Mouse (Mus musculus) heart, embryonic 10.5 days (tissue): Measurements from ENCODE around the gene Cpeb3. TPM values are rescaled to one million over a fixed set of nuclear protein-coding genes. Genes with fewer than 3 reads are reported as not detected.

Experiments
- DNase-seq: peaks from one replicate; pipeline ENCODE4 v3.0.0-alpha.2; 2017; ENCODE audit warnings: low spot score
- H3K27ac ChIP-seq: fragments of 300-500 bp; sonication (generic); 2 replicates; pipeline ENCODE4 v1.5.1; 2016; ENCODE audit warnings: mild to moderate bottlenecking
- H3K27me3 ChIP-seq: fragments of 300-500 bp; sonication (generic); 2 replicates; pipeline ENCODE4 v1.6.1; 2016; ENCODE audit warnings: mild to moderate bottlenecking; ENCODE audit not compliant: poor library complexity, insufficient read depth, severe bottlenecking
- H3K36me3 ChIP-seq: fragments of 300-500 bp; sonication (generic); 2 replicates; pipeline ENCODE4 v1.6.1; 2016; ENCODE audit warnings: mild to moderate bottlenecking, moderate library complexity
- H3K4me1 ChIP-seq: fragments of 300-500 bp; sonication (generic); 2 replicates; pipeline ENCODE4 v1.6.1; 2016; ENCODE audit warnings: mild to moderate bottlenecking
- H3K4me3 ChIP-seq: fragments of 300-500 bp; sonication (generic); 2 replicates; pipeline ENCODE4 v1.5.1; 2016; ENCODE audit warnings: mild to moderate bottlenecking, moderate library complexity
- H3K9me3 ChIP-seq: fragments of 300-500 bp; sonication (generic); 2 replicates; pipeline ENCODE4 v1.6.1; 2016; ENCODE audit warnings: mild to moderate bottlenecking, moderate library complexity
- WGBS: fragments of 180-500 bp; shearing (Covaris S2); methylation state at CpG from one replicate; pipeline ENCODE4 v1.1.7; 2016; 5-methylcytosine and 5-hydroxymethylcytosine counted together
- polyA plus RNA-seq: library from polyadenylated mRNA; unstranded; fragments of >200 nt; fragmentation: Nextera tagmentation; extraction: Ambion mirVana; gene quantifications from 2 replicates; pipeline ENCODE4 v1.2.1, GENCODE M21; 2016

Gene Cpeb3
- polyA plus RNA-seq, 1 experiment from 2014 or later, result 2.6 TPM

- no peak for DNase-seq
- H3K4me3 ChIP-seq, result no peak overlapping the region
- WGBS, result 76% methylated on average over 13 of the region's 13 CpGs
- no peaks in the 10 kb centered on the region for H3K9me3 ChIP-seq
- H3K4me1 ChIP-seq, result peaks cover 16% of the 10 kb centered on the region
- H3K36me3 ChIP-seq, result no peaks in the 10 kb centered on the region; the same call in 1 of the 2 replicates
- H3K27me3 ChIP-seq, result no peaks in the 10 kb centered on the region
- 0 out of 2 replicates have a peak overlapping the region, but pooled peaks have one; percentile 1 for H3K27ac ChIP-seq
Measured at GRCm38 (mm10) chr19:37025839-37026319, 182.5 kb downstream of the Cpeb3 start.

DNA sequence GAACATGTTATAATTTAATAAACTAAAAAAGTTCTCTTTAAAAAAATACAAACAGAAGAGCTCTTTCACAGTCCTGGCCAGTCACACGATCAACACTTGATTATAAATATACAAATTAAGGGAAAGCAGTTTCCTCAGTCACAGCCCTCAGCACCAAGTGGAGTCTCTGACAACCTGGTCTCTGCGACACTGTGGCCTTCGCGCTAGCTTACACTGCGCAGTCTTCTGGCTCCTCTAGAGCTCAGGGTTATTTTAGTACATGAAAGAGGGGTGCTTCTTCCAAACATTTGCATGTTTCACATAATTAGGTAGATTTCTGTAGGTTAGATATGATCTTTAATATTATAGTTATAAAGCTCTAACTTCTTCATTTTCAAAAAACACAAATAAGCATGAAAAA, 186.3 kb downstream of the Cpeb3 start:
- H3K36me3 ChIP-seq, result no peaks in the 10 kb centered on the region; the same call in 1 of the 2 replicates
- no peak overlapping the region for H3K4me3 ChIP-seq
- no peaks in the 10 kb centered on the region for H3K9me3 ChIP-seq
- H3K27me3 ChIP-seq, result no peaks in the 10 kb centered on the region
- 86% methylated on average over 5 of the region's 5 CpGs for WGBS
- DNase-seq, result no peak
- H3K27ac ChIP-seq, result no peak overlapping the region
- peaks cover 34% of the 10 kb centered on the region for H3K4me1 ChIP-seq

DNA sequence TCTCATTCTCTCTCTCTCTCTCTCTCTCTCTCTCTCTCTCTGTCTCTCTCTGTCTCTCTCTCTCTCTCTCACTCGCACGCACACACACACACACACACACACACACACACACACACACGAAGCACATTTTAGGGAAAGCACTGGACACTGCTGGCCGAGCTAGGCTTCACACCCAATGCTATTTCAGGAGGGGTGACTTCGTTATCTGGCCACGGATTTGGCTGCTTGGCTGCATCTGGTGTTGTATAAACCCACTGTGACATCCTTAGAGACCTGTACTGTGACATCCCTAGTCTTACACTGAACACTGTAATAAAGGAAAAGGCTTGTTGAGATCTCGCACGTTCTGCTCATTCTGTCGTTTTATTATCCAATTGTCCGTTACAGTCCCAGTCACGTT, 187.4 kb downstream of the Cpeb3 start:
- 71% methylated on average over 11 of the region's 11 CpGs for WGBS
- no peaks in the 10 kb centered on the region; the same call in 1 of the 2 replicates for H3K36me3 ChIP-seq
- H3K27me3 ChIP-seq, result no peaks in the 10 kb centered on the region
- no peak for DNase-seq
- H3K27ac ChIP-seq, result no peak overlapping the region
- no peaks in the 10 kb centered on the region for H3K9me3 ChIP-seq
- no peak overlapping the region for H3K4me3 ChIP-seq
- peaks cover 25% of the 10 kb centered on the region for H3K4me1 ChIP-seq

DNA sequence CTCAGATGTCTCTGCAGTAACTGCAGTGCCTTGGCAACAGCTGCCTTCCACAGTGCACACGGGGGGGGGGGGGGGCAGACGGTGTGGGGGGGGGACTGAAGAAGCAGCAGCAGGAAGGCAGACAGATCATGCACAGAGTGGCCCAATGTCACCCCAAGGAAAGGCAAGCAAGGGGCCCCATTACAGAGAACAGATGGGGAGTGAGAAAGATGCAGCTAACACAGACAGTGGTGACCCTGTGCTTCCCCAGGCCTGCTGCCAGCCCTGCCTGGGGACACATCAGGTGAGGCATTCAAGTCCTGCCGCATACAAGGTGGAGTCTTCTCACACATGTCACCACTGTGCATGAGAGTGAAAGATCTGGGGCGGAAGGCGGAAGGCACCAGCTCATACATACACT, 187.9 kb downstream of the Cpeb3 start:
- H3K4me3 ChIP-seq, result no peak overlapping the region
- no peaks in the 10 kb centered on the region for H3K27me3 ChIP-seq
- H3K4me1 ChIP-seq, result peaks cover 21% of the 10 kb centered on the region
- no peaks in the 10 kb centered on the region for H3K9me3 ChIP-seq
- DNase-seq, result no peak
- no peaks in the 10 kb centered on the region; the same call in 1 of the 2 replicates for H3K36me3 ChIP-seq
- 48% methylated on average over 5 of the region's 5 CpGs for WGBS
- H3K27ac ChIP-seq, result no peak overlapping the region

- Histone ChIP-seq H3K36me3 (peaks cover 15% of the 10 kb centered on the region), H3K27ac (peak overlapping the region; percentile 80)
- no peak for DNase-seq
Measured at GRCm38 (mm10) chr19:37018931-37019330, 189.5 kb downstream of the Cpeb3 start.

DNA sequence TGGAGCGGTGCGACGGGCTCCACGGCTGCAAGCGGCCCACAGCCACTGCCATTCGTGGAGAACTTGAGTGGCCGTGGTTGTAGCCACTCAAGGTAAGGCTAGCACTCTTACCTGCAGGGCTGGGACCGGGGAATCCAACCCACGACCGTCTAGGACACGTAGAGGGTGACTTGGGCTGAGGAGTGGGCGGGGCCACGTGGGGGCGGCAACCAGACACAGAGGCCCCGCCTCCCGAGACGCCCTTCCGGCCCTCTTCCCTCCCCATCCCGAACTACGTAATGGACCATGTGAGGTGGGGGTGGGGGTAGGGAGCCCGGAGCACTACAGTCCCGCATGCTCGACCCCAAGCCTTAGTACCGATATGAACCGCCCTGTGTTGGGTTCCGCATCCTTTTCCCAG, 190.0 kb downstream of the Cpeb3 start:
- DNase-seq, result peak; percentile 95
- 2% methylated on average over 26 of the region's 26 CpGs for WGBS
- peaks cover 21% of the 10 kb centered on the region for H3K4me1 ChIP-seq

More at GRCm38 (mm10) chr19:37018931-37019330, 189.5 kb downstream of the Cpeb3 start:
- H3K4me3 ChIP-seq, result peak overlapping the region; percentile 63
- H3K9me3 ChIP-seq, result no peaks in the 10 kb centered on the region
- H3K27me3 ChIP-seq, result no peaks in the 10 kb centered on the region
- peaks cover 21% of the 10 kb centered on the region for H3K4me1 ChIP-seq
- WGBS, result 63% methylated on average over 5 of the region's 5 CpGs

GRCm38 (mm10) chr19:37016890-37017289, 191.5 kb downstream of the Cpeb3 start:
- Histone ChIP-seq H3K4me3 (no peak overlapping the region), H3K9me3 (no peaks in the 10 kb centered on the region), H3K36me3 (peaks cover 35% of the 10 kb centered on the region), H3K27ac (no peak overlapping the region), H3K27me3 (no peaks in the 10 kb centered on the region), H3K4me1 (peaks cover 21% of the 10 kb centered on the region)
- 91% methylated on average over 6 of the region's 6 CpGs for WGBS
- no peak for DNase-seq

More for the DNA sequence above, 190.0 kb downstream of the Cpeb3 start:
- Histone ChIP-seq H3K27me3 (no peaks in the 10 kb centered on the region), H3K36me3 (peaks cover 20% of the 10 kb centered on the region), H3K27ac (peak overlapping the region; percentile 80), H3K4me3 (peak overlapping the region; percentile 63), H3K9me3 (no peaks in the 10 kb centered on the region)

- Histone ChIP-seq H3K9me3 (no peaks in the 10 kb centered on the region), H3K27me3 (no peaks in the 10 kb centered on the region), H3K36me3 (peaks cover 60% of the 10 kb centered on the region), H3K4me1 (peaks cover 11% of the 10 kb centered on the region), H3K27ac (no peak overlapping the region), H3K4me3 (no peak overlapping the region)
- no peak for DNase-seq
- WGBS, result 85% methylated on average over 8 of the region's 8 CpGs
Measured at GRCm38 (mm10) chr19:37014173-37014939, 194.0 kb downstream of the Cpeb3 start.

DNA sequence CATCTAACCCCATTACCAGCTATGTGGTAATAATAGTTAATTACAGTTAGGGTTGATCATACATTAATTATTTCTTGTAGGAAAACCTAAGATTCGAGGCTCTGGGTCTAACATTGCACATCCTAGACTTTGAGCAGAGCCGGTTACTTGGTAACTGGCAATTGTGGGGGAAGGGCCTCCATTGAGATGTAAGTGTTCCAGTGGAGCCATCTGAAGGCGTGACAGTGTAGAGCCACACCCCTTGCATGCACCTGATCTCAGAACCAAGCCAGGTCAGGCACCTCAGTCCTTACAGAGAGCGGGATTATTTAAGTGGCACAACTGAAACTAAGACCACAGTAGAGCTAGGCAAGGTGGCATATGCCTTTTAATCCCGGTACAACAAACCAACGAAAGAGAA, 194.9 kb downstream of the Cpeb3 start:
- 94% methylated on average over 6 of the region's 6 CpGs for WGBS
- Histone ChIP-seq H3K4me1 (peaks cover 6% of the 10 kb centered on the region), H3K4me3 (no peak overlapping the region), H3K27ac (no peak overlapping the region), H3K9me3 (no peaks in the 10 kb centered on the region), H3K27me3 (no peaks in the 10 kb centered on the region), H3K36me3 (peaks cover 69% of the 10 kb centered on the region)
- DNase-seq, result no peak

- no peak overlapping the region for H3K4me3 ChIP-seq
- no peak overlapping the region for H3K27ac ChIP-seq
- DNase-seq, result no peak
- H3K36me3 ChIP-seq, result peaks cover 93% of the 10 kb centered on the region
- no peaks in the 10 kb centered on the region for H3K4me1 ChIP-seq
- 83% methylated on average over 3 of the region's 3 CpGs for WGBS
- H3K9me3 ChIP-seq, result no peaks in the 10 kb centered on the region
- H3K27me3 ChIP-seq, result no peaks in the 10 kb centered on the region
Measured at GRCm38 (mm10) chr19:37009878-37010281, 198.5 kb downstream of the Cpeb3 start.

GRCm38 (mm10) chr19:37004557-37004956, 203.8 kb downstream of the Cpeb3 start:
- Histone ChIP-seq H3K27me3 (no peaks in the 10 kb centered on the region), H3K4me1 (no peaks in the 10 kb centered on the region), H3K36me3 (peaks cover 83% of the 10 kb centered on the region), H3K9me3 (no peaks in the 10 kb centered on the region), H3K4me3 (no peak overlapping the region), H3K27ac (no peak overlapping the region)
- no peak for DNase-seq
- WGBS, result 90% methylated on average over 5 of the region's 5 CpGs
